ENCODE assay signal across 21 mouse cellular contexts in genomic region chr4:133285299-133285698, GRCm38 (mm10). TPM values are rescaled to one million over a fixed set of nuclear protein-coding genes. Genes with fewer than 3 reads are reported as not detected.
DNase-seq lines count a peak whose midpoint lies in the region; ATAC-seq and TF ChIP-seq lines count a peak whose summit lies in the region.
"Had no signal": no experiment of that assay in that cellular context is flagged by ENCODE, and none has a peak within 500 bp of the region (broad histone marks: within the 10 kb centered on the region; RNA-seq: fewer than 3 reads in every experiment).

No protein-coding gene starts in this region.

- peak overlapping the region; percentile 5 for H3K9ac ChIP-seq in liver, embryonic 16.5 days (ENCODE audit: low read depth, low read length)
- H3K9ac ChIP-seq in hindbrain, postnatal 0 days (replicated peaks; ENCODE audit: low read length) = no peak overlapping the region
- H3K9ac ChIP-seq: embryonic facial prominence, embryonic 15.5 days; forebrain, embryonic 15.5 days; hindbrain, embryonic 14.5 days; limb, embryonic 13.5 days had no signal

- H3K36me3 ChIP-seq in erythroblast, embryonic 14.5 days (ENCODE audit: control insufficient read depth) = peaks cover 2% of the 10 kb centered on the region; the same call in 1 of the 2 replicates
- no peaks in the 10 kb centered on the region for H3K36me3 ChIP-seq in liver, embryonic 16.5 days (ENCODE audit: control insufficient read depth, insufficient read depth)
- no peaks in the 10 kb centered on the region for H3K36me3 ChIP-seq in hindbrain, postnatal 0 days (ENCODE audit: insufficient read depth, low read length)
- H3K36me3 ChIP-seq: embryonic facial prominence, embryonic 15.5 days; forebrain, embryonic 15.5 days; limb, embryonic 13.5 days had no signal

- H3K27ac ChIP-seq in gastrocnemius, adult 2 months = no peak overlapping the region
- peak overlapping the region; percentile 83 for H3K27ac ChIP-seq in liver, embryonic 16.5 days (ENCODE audit: low read length)
- no peak overlapping the region for H3K27ac ChIP-seq in hindbrain, postnatal 0 days
- H3K27ac ChIP-seq: embryonic facial prominence, embryonic 15.5 days; forebrain, embryonic 15.5 days; hindbrain, embryonic 14.5 days; left cerebral cortex, adult 2 months; limb, embryonic 13.5 days had no signal

- peak; percentile 1 for DNase-seq in gastrocnemius, adult 2 months
- no peak for DNase-seq in gastrocnemius, adult 18-20 months (ENCODE audit: low spot score)
- DNase-seq in c-Kit-positive CD71-positive TER-119-negative erythroid progenitor cells, embryonic 14.5 days (ENCODE audit: low read depth) = peak; percentile 55
- no peak for DNase-seq in urinary bladder, adult 18-20 months (ENCODE audit: low spot score in 2 of 2)
- no peak for DNase-seq in hindbrain, postnatal 0 days (ENCODE audit: low spot score)
- DNase-seq in ovary, postnatal 10 days (ENCODE audit: low spot score) = no peak
- DNase-seq: adrenal gland, postnatal 10 days; cerebellum, adult 8-10 months; heart, postnatal 10 days; kidney, adult 11 months; kidney, postnatal 10 days; right cerebral cortex, postnatal 25 days; thymus, postnatal 36 days had no signal

- H3K4me1 ChIP-seq in erythroblast, embryonic 14.5 days (ENCODE audit: control insufficient read depth) = peaks cover 81% of the 10 kb centered on the region
- H3K4me1 ChIP-seq in liver, embryonic 16.5 days (ENCODE audit: control insufficient read depth, low read depth, low read length) = peaks cover 50% of the 10 kb centered on the region
- H3K4me1 ChIP-seq in hindbrain, postnatal 0 days (ENCODE audit: insufficient read depth, low read length) = no peaks in the 10 kb centered on the region

- WGBS in liver, embryonic 16.5 days (ENCODE audit: insufficient replicate concordance) = 22% methylated on average over 3 of the region's 3 CpGs
- WGBS in hindbrain, postnatal 0 days = 72% methylated on average over 3 of the region's 3 CpGs

- no peak overlapping the region for H3K4me3 ChIP-seq in gastrocnemius, adult 2 months
- H3K4me3 ChIP-seq in erythroblast, embryonic 14.5 days (replicated peaks) = peak overlapping the region; percentile 45
- H3K4me3 ChIP-seq in liver, embryonic 16.5 days (ENCODE audit: low read depth, low read length) = no peak overlapping the region
- H3K4me3 ChIP-seq in hindbrain, postnatal 0 days (ENCODE audit: low read length) = no peak overlapping the region
- H3K4me3 ChIP-seq: embryonic facial prominence, embryonic 15.5 days; forebrain, embryonic 15.5 days; left cerebral cortex, adult 2 months; limb, embryonic 13.5 days had no signal

- H3K9me3 ChIP-seq in erythroblast, embryonic 14.5 days (ENCODE audit: control insufficient read depth, low read length) = no peaks in the 10 kb centered on the region
- H3K9me3 ChIP-seq in liver, embryonic 16.5 days (replicated peaks; ENCODE audit: control insufficient read depth, low read length) = no peaks in the 10 kb centered on the region
- H3K9me3 ChIP-seq in hindbrain, postnatal 0 days (ENCODE audit: low read length) = no peaks in the 10 kb centered on the region
- H3K9me3 ChIP-seq: embryonic facial prominence, embryonic 15.5 days; forebrain, embryonic 15.5 days; limb, embryonic 13.5 days had no signal

- H3K27me3 ChIP-seq in erythroblast, embryonic 14.5 days (ENCODE audit: control insufficient read depth) = no peaks in the 10 kb centered on the region
- H3K27me3 ChIP-seq in liver, embryonic 16.5 days (ENCODE audit: control insufficient read depth, insufficient read depth, low read depth, low read length) = no peaks in the 10 kb centered on the region
- H3K27me3 ChIP-seq in hindbrain, postnatal 0 days (ENCODE audit: insufficient read depth, low read length) = no peaks in the 10 kb centered on the region
- H3K27me3 ChIP-seq: embryonic facial prominence, embryonic 15.5 days; forebrain, embryonic 15.5 days; limb, embryonic 13.5 days had no signal

- ATAC-seq in liver, embryonic 16.5 days (ENCODE audit: low read depth) = peak; percentile 78
- ATAC-seq in hindbrain, postnatal 0 days = no peak
- ATAC-seq: forebrain, embryonic 15.5 days; lung, postnatal 0 days had no signal

- no peak for TF ChIP-seq CTCF in gastrocnemius, adult 2 months (IDR thresholded peaks at IDR 0.05)
- TF ChIP-seq CTCF in hindbrain, postnatal 0 days (IDR thresholded peaks at IDR 0.05; ENCODE audit: low read depth) = no peak

- intact Hi-C loops in gastrocnemius, adult 2 months (cut with DNase I) = no loop called here

- peak overlapping the region; percentile 44 for H3K4me2 ChIP-seq in liver, embryonic 16.5 days (ENCODE audit: low read depth, low read length)
- no peak overlapping the region for H3K4me2 ChIP-seq in hindbrain, postnatal 0 days (ENCODE audit: low read depth, low read length)
- H3K4me2 ChIP-seq: embryonic facial prominence, embryonic 15.5 days; forebrain, embryonic 15.5 days; hindbrain, embryonic 14.5 days; limb, embryonic 13.5 days had no signal

RNA-seq across cellular contexts. Expression of gene Tmem222, which starts 7.7 kb away (rescaled TPM):
- 10 to 100 TPM; 21.6 to 25.7 TPM for total RNA-seq in gastrocnemius, adult 2 months (2021)
- total RNA-seq in gastrocnemius, adult 18-20 months (2021) = 10 to 100 TPM; 26.8 to 26.9 TPM
- polyA plus RNA-seq in erythroblast, embryonic 14.5 days (2012) = 4.2 and 5.3 TPM in 2 replicates
- 32.7 and 34.9 TPM in 2 replicates for polyA plus RNA-seq in liver, embryonic 16.5 days (2015; fragmentation: Nextera tagmentation; extraction: Ambion mirVana)
- 120 and 138 TPM in 2 replicates for total RNA-seq in hindbrain, postnatal 0 days (2014; rRNA removed)
- 127 and 136 TPM in 2 replicates for polyA plus RNA-seq in hindbrain, postnatal 0 days (2015; fragmentation: Nextera tagmentation; extraction: Ambion mirVana)

RNA-seq across cellular contexts. Expression of gene Sytl1, which starts 22.4 kb away (rescaled TPM):
- total RNA-seq in gastrocnemius, adult 2 months (2021) = not detected
- total RNA-seq in gastrocnemius, adult 18-20 months (2021) = under 1 TPM; 0.12 to 0.14 TPM
- 0.07 and 0.20 TPM in 2 replicates for polyA plus RNA-seq in erythroblast, embryonic 14.5 days (2012)
- polyA plus RNA-seq in liver, embryonic 16.5 days (2015; fragmentation: Nextera tagmentation; extraction: Ambion mirVana) = 1.1 and 1.4 TPM in 2 replicates
- 1.4 TPM in 1 of 2 replicates, not detected in the other for total RNA-seq in hindbrain, postnatal 0 days (2014; rRNA removed)
- polyA plus RNA-seq in hindbrain, postnatal 0 days (2015; fragmentation: Nextera tagmentation; extraction: Ambion mirVana) = 0.18 and 0.40 TPM in 2 replicates

RNA-seq across cellular contexts. Expression of gene Map3k6, which starts 44.7 kb away (rescaled TPM):
- 10 to 100 TPM; 10.5 to 15.0 TPM for total RNA-seq in gastrocnemius, adult 2 months (2021)
- 10 to 100 TPM in 1 of 2 experiments, 1 to 10 TPM in 1; 8.8 to 11.4 TPM for total RNA-seq in gastrocnemius, adult 18-20 months (2021)
- polyA plus RNA-seq in erythroblast, embryonic 14.5 days (2012) = 0.64 and 1.2 TPM in 2 replicates
- polyA plus RNA-seq in liver, embryonic 16.5 days (2015; fragmentation: Nextera tagmentation; extraction: Ambion mirVana) = 2.2 and 3.0 TPM in 2 replicates
- 7.2 and 11.7 TPM in 2 replicates for total RNA-seq in hindbrain, postnatal 0 days (2014; rRNA removed)
- 4.7 and 5.8 TPM in 2 replicates for polyA plus RNA-seq in hindbrain, postnatal 0 days (2015; fragmentation: Nextera tagmentation; extraction: Ambion mirVana)

Comparison
In these comparisons a context has a peak if more than half of its experiments do, and no peak if none do; other contexts are left out.
1. DNase-seq: peak in gastrocnemius, adult 2 months (single experiment) and c-Kit-positive CD71-positive TER-119-negative erythroid progenitor cells, embryonic 14.5 days (single experiment); none in gastrocnemius, adult 18-20 months (single experiment), urinary bladder, adult 18-20 months (0 of 2), hindbrain, postnatal 0 days (single experiment) and ovary, postnatal 10 days (single experiment).